Mouse (Mus musculus) forebrain, embryonic 10.5 days (tissue): ENCODE data around the gene Ankrd16. TPM values are rescaled to one million over a fixed set of nuclear protein-coding genes. Genes with fewer than 3 reads are reported as not detected.

Experiments
- DNase-seq: peaks from one replicate; pipeline ENCODE4 v3.0.0-alpha.2; 2017; ENCODE audit warnings: low spot score; ENCODE audit errors: extremely low spot score
- H3K27ac ChIP-seq: fragments of 300-500 bp; sonication (generic); 2 replicates; pipeline ENCODE4 v1.5.1; 2016; ENCODE audit warnings: mild to moderate bottlenecking
- H3K27me3 ChIP-seq: fragments of 300-500 bp; sonication (generic); 2 replicates; pipeline ENCODE4 v1.6.1; 2016; ENCODE audit warnings: mild to moderate bottlenecking; ENCODE audit not compliant: poor library complexity, severe bottlenecking
- H3K36me3 ChIP-seq: fragments of 300-500 bp; sonication (generic); replicated peaks from 2 replicates; pipeline ENCODE4 v1.6.1; 2016; ENCODE audit warnings: mild to moderate bottlenecking, moderate library complexity
- H3K4me1 ChIP-seq: fragments of 300-500 bp; sonication (generic); 2 replicates; pipeline ENCODE4 v1.6.1; 2016
- H3K4me3 ChIP-seq: fragments of 300-500 bp; sonication (generic); 2 replicates; pipeline ENCODE4 v1.5.1; 2016; ENCODE audit warnings: mild to moderate bottlenecking, moderate library complexity
- H3K9me3 ChIP-seq: fragments of 300-500 bp; sonication (generic); 2 replicates; pipeline ENCODE4 v1.6.1; 2016; ENCODE audit warnings: mild to moderate bottlenecking, moderate library complexity
- WGBS: fragments of 180-500 bp; shearing (Covaris S2); methylation state at CpG from one replicate; pipeline ENCODE4 v1.1.7; 2016; 5-methylcytosine and 5-hydroxymethylcytosine counted together
- polyA plus RNA-seq: library from polyadenylated mRNA; unstranded; fragments of >200 nt; fragmentation: Nextera tagmentation; extraction: Ambion mirVana; gene quantifications from 2 replicates; pipeline ENCODE4 v1.2.1, GENCODE M21; 2016

Gene Ankrd16
- 46.4 and 53.9 TPM in 2 replicates for polyA plus RNA-seq

- WGBS: under 1% methylated on average over 73 of the region's 73 CpGs
- peak within 1 kb of the TSS; percentile 74 for H3K4me3 ChIP-seq
These were observed at the start of gene Ankrd16, which contains the start of gene Fbh1 for GRCm38 (mm10) chr2:11777091-11778068. Ankrd16 (plus strand) TSS chr2:11777876. Fbh1 (minus strand) TSS chr2:11777582.

GRCm38 (mm10) chr2:11729091-11729490 is 48.6 kb upstream of the Ankrd16 start:
- H3K36me3 ChIP-seq: no peaks in the 10 kb centered on the region
- DNase-seq: no peak
- no peaks in the 10 kb centered on the region for H3K4me1 ChIP-seq
- H3K4me3 ChIP-seq: no peak overlapping the region
- no peaks in the 10 kb centered on the region for H3K9me3 ChIP-seq
- H3K27me3 ChIP-seq: no peaks in the 10 kb centered on the region
- WGBS: 64% methylated on average over 3 of the region's 3 CpGs
- H3K27ac ChIP-seq: no peak overlapping the region

More at GRCm38 (mm10) chr2:11777091-11778068, at the start of gene Ankrd16, which contains the start of gene Fbh1:
- peak; percentile 100 for DNase-seq
- no peaks in the 10 kb centered on the region for H3K27me3 ChIP-seq
- peaks cover 29% of the 10 kb centered on the region for H3K36me3 ChIP-seq
- H3K4me1 ChIP-seq: peaks cover 27% of the 10 kb centered on the region
- H3K9me3 ChIP-seq: no peaks in the 10 kb centered on the region
- peak within 1 kb of the TSS; percentile 92 for H3K27ac ChIP-seq

- Histone ChIP-seq H3K27me3 (no peaks in the 10 kb centered on the region), H3K27ac (no peak overlapping the region), H3K4me3 (no peak overlapping the region), H3K9me3 (no peaks in the 10 kb centered on the region), H3K36me3 (peaks cover 3% of the 10 kb centered on the region; the same call in 1 of the 2 replicates), H3K4me1 (no peaks in the 10 kb centered on the region)
- no peak for DNase-seq
- WGBS: 78% methylated on average over 5 of the region's 5 CpGs
These were observed 44.7 kb upstream of the Ankrd16 start for GRCm38 (mm10) chr2:11732978-11733377.

- WGBS: 87% methylated on average over 6 of the region's 6 CpGs
- Histone ChIP-seq H3K27ac (no peak overlapping the region), H3K27me3 (no peaks in the 10 kb centered on the region)
These were observed 41.8 kb upstream of the Ankrd16 start for GRCm38 (mm10) chr2:11735853-11736252.

GRCm38 (mm10) chr2:11738794-11739193 is 38.9 kb upstream of the Ankrd16 start:
- DNase-seq: no peak
- peaks cover 56% of the 10 kb centered on the region for H3K36me3 ChIP-seq
- H3K9me3 ChIP-seq: no peaks in the 10 kb centered on the region
- H3K4me1 ChIP-seq: no peaks in the 10 kb centered on the region
- 84% methylated on average over 3 of the region's 3 CpGs for WGBS
- H3K4me3 ChIP-seq: no peak overlapping the region
- no peak overlapping the region for H3K27ac ChIP-seq
- no peaks in the 10 kb centered on the region for H3K27me3 ChIP-seq

More at GRCm38 (mm10) chr2:11735853-11736252, 41.8 kb upstream of the Ankrd16 start:
- Histone ChIP-seq H3K9me3 (no peaks in the 10 kb centered on the region), H3K36me3 (peaks cover 27% of the 10 kb centered on the region), H3K4me3 (no peak overlapping the region), H3K4me1 (no peaks in the 10 kb centered on the region)
- no peak for DNase-seq

GRCm38 (mm10) chr2:11739516-11740051 is 38.1 kb upstream of the Ankrd16 start:
- Histone ChIP-seq H3K27ac (no peak overlapping the region), H3K27me3 (no peaks in the 10 kb centered on the region), H3K4me1 (no peaks in the 10 kb centered on the region), H3K36me3 (peaks cover 64% of the 10 kb centered on the region), H3K4me3 (no peak overlapping the region), H3K9me3 (no peaks in the 10 kb centered on the region)
- no peak for DNase-seq
- WGBS: 97% methylated on average over 4 of the region's 4 CpGs

GRCm38 (mm10) chr2:11762541-11762940 is 15.1 kb upstream of the Ankrd16 start:
- DNase-seq: no peak
- Histone ChIP-seq H3K4me3 (no peak overlapping the region), H3K27ac (no peak overlapping the region), H3K9me3 (no peaks in the 10 kb centered on the region), H3K36me3 (peaks cover 100% of the 10 kb centered on the region), H3K27me3 (no peaks in the 10 kb centered on the region), H3K4me1 (no peaks in the 10 kb centered on the region)
- 90% methylated on average over 4 of the region's 4 CpGs for WGBS

- Histone ChIP-seq H3K9me3 (no peaks in the 10 kb centered on the region), H3K36me3 (peaks cover 89% of the 10 kb centered on the region), H3K27ac (no peak overlapping the region), H3K4me3 (no peak overlapping the region), H3K4me1 (no peaks in the 10 kb centered on the region), H3K27me3 (no peaks in the 10 kb centered on the region)
- DNase-seq: no peak
- 90% methylated on average over 4 of the region's 4 CpGs for WGBS
These were observed 12.0 kb upstream of the Ankrd16 start for GRCm38 (mm10) chr2:11765694-11766093.

- DNase-seq: no peak
- 77% methylated on average over 5 of the region's 5 CpGs for WGBS
- Histone ChIP-seq H3K36me3 (peaks cover 80% of the 10 kb centered on the region), H3K27ac (no peak overlapping the region), H3K4me3 (no peak overlapping the region), H3K27me3 (no peaks in the 10 kb centered on the region), H3K4me1 (no peaks in the 10 kb centered on the region), H3K9me3 (no peaks in the 10 kb centered on the region)
These were observed 11.1 kb upstream of the Ankrd16 start for GRCm38 (mm10) chr2:11766485-11767160.

GRCm38 (mm10) chr2:11767161-11767545 is 10.5 kb upstream of the Ankrd16 start:
- Histone ChIP-seq H3K27me3 (no peaks in the 10 kb centered on the region), H3K27ac (no peak overlapping the region), H3K4me1 (no peaks in the 10 kb centered on the region), H3K4me3 (no peak overlapping the region), H3K36me3 (peaks cover 74% of the 10 kb centered on the region), H3K9me3 (no peaks in the 10 kb centered on the region)
- 80% methylated on average over 10 of the region's 10 CpGs for WGBS
- no peak for DNase-seq

GRCm38 (mm10) chr2:11771701-11772100 is 6.0 kb upstream of the Ankrd16 start:
- Histone ChIP-seq H3K4me3 (no peak overlapping the region), H3K27me3 (no peaks in the 10 kb centered on the region), H3K36me3 (peaks cover 29% of the 10 kb centered on the region), H3K9me3 (no peaks in the 10 kb centered on the region), H3K27ac (no peak overlapping the region), H3K4me1 (peaks cover 8% of the 10 kb centered on the region)
- WGBS: 96% methylated on average over 4 of the region's 4 CpGs
- DNase-seq: no peak

GRCm38 (mm10) chr2:11772401-11772800 is 5.3 kb upstream of the Ankrd16 start:
- 83% methylated on average over 4 of the region's 4 CpGs for WGBS
- Histone ChIP-seq H3K4me1 (peaks cover 12% of the 10 kb centered on the region), H3K36me3 (peaks cover 22% of the 10 kb centered on the region), H3K9me3 (no peaks in the 10 kb centered on the region), H3K27me3 (no peaks in the 10 kb centered on the region), H3K4me3 (no peak overlapping the region), H3K27ac (no peak overlapping the region)
- no peak for DNase-seq
